ENCODE assay signal across 19 mouse cellular contexts in the genomic region with DNA sequence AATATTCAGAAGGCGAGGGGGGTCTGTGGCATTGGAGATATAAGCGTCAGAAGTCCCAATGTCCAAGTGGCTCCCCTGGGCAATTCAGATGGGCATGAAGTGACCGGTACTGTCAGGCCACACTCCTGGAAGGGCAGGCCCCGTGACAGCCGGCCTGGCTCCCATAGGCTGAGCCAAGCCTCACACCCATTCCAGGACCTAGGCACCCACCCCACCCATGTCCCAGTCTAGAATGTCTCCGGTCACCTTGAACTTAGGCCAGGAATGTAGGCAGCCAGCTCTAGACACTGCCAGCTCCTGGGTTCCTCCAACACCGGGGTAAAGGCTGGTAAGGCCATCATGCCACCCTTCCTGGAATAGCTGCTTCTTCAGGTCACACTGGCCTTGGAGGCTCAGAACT. TPM values are rescaled to one million over a fixed set of nuclear protein-coding genes. Genes with fewer than 3 reads are reported as not detected.
DNase-seq lines count a peak whose midpoint lies in the region; ATAC-seq and TF ChIP-seq lines count a peak whose summit lies in the region.
"Had no signal": no experiment of that assay in that cellular context is flagged by ENCODE, and none has a peak within 500 bp of the region (broad histone marks: within the 10 kb centered on the region; RNA-seq: fewer than 3 reads in every experiment).

No protein-coding gene starts in this region.

- H3K27me3 ChIP-seq in E14TG2a.4 (ENCODE audit: insufficient read depth, low read length), result peaks cover 9% of the 10 kb centered on the region; the same call in 1 of the 2 replicates
- no peaks in the 10 kb centered on the region for H3K27me3 ChIP-seq in forebrain, embryonic 14.5 days (replicated peaks; ENCODE audit: control insufficient read depth, insufficient read depth, low read length)
- H3K27me3 ChIP-seq: hindbrain, embryonic 15.5 days; limb, embryonic 15.5 days; midbrain, embryonic 12.5 days; neural tube, embryonic 13.5 days had no signal

- DNase-seq in adrenal gland, adult (ENCODE audit: inconsistent age in 2 of 2, low spot score in 1 of 2), result peak; percentile 14 to 66
- no peak for DNase-seq in adrenal gland, postnatal 4 days (ENCODE audit: low spot score in 2 of 2)
- peak; percentile 29 to 46 for DNase-seq in cerebellum, adult 18-20 months
- peak; percentile 74 for DNase-seq in gastrocnemius, postnatal 14 days
- no peak for DNase-seq in forebrain, embryonic 14.5 days (ENCODE audit: low spot score)
- DNase-seq in frontal cortex, postnatal 10 days (ENCODE audit: low spot score in 2 of 2), result no peak
- DNase-seq: retina, postnatal 1 day; thymus, postnatal 14 days had no signal

- WGBS in forebrain, embryonic 14.5 days, result 94% methylated on average over 7 of the region's 7 CpGs

- no peaks in the 10 kb centered on the region for H3K9me3 ChIP-seq in E14TG2a.4 (ENCODE audit: low read length)
- no peaks in the 10 kb centered on the region for H3K9me3 ChIP-seq in forebrain, embryonic 14.5 days (replicated peaks; ENCODE audit: control insufficient read depth, low read length)
- H3K9me3 ChIP-seq: hindbrain, embryonic 15.5 days; limb, embryonic 15.5 days; midbrain, embryonic 12.5 days; neural tube, embryonic 13.5 days had no signal

- intact Hi-C loops in gastrocnemius, postnatal 14 days (cut with DNase I; ENCODE audit: low total_unique reads), result no loop called here

- H3K9ac ChIP-seq in forebrain, embryonic 14.5 days (ENCODE audit: low read length), result no peak overlapping the region
- H3K9ac ChIP-seq: hindbrain, embryonic 15.5 days; limb, embryonic 15.5 days; midbrain, embryonic 12.5 days; neural tube, embryonic 13.5 days had no signal

- no peak overlapping the region for H3K27ac ChIP-seq in forebrain, embryonic 14.5 days (ENCODE audit: low read depth, low read length)
- H3K27ac ChIP-seq: hindbrain, embryonic 15.5 days; kidney, postnatal 0 days; limb, embryonic 15.5 days; midbrain, embryonic 12.5 days; neural tube, embryonic 13.5 days had no signal

- TF ChIP-seq CTCF in E14TG2a.4 (conservative IDR thresholded peaks at IDR 0.05; ENCODE audit: low read length), result no peak

- H3K4me2 ChIP-seq in forebrain, embryonic 14.5 days (ENCODE audit: low read length), result no peak overlapping the region
- H3K4me2 ChIP-seq: hindbrain, embryonic 15.5 days; limb, embryonic 15.5 days; midbrain, embryonic 12.5 days; neural tube, embryonic 13.5 days had no signal

- H3K4me1 ChIP-seq in E14TG2a.4 (replicated peaks; ENCODE audit: low read depth, low read length), result peaks cover 34% of the 10 kb centered on the region
- no peaks in the 10 kb centered on the region for H3K4me1 ChIP-seq in forebrain, embryonic 14.5 days (ENCODE audit: control insufficient read depth, insufficient read depth, low read length)

- peak overlapping the region; percentile 64; the same call in 1 of the 2 replicates for H3K4me3 ChIP-seq in E14TG2a.4 (replicated peaks; ENCODE audit: low read length)
- H3K4me3 ChIP-seq in forebrain, embryonic 14.5 days (ENCODE audit: low read depth, low read length), result no peak overlapping the region
- H3K4me3 ChIP-seq: hindbrain, embryonic 15.5 days; limb, embryonic 15.5 days; midbrain, embryonic 12.5 days; neural tube, embryonic 13.5 days had no signal

- no peak for ATAC-seq in forebrain, embryonic 14.5 days
- no peak for ATAC-seq in inflammation-experienced regulatory T-cells, adult 6 months

- no peaks in the 10 kb centered on the region for H3K36me3 ChIP-seq in E14TG2a.4 (ENCODE audit: insufficient read depth, low read length)
- H3K36me3 ChIP-seq in forebrain, embryonic 14.5 days (ENCODE audit: control insufficient read depth, insufficient read depth, low read length), result no peaks in the 10 kb centered on the region
- H3K36me3 ChIP-seq: hindbrain, embryonic 15.5 days; limb, embryonic 15.5 days; midbrain, embryonic 12.5 days; neural tube, embryonic 13.5 days had no signal

RNA-seq across cellular contexts. Expression of a gene that starts 9.0 kb away (rescaled TPM):
- total RNA-seq in adrenal gland, postnatal 4 days (2021), result not detected
- total RNA-seq in gastrocnemius, postnatal 14 days (2021), result not detected
- polyA plus RNA-seq in forebrain, embryonic 14.5 days (2014; fragmentation: Nextera tagmentation; extraction: Ambion mirVana), result not detected in 2 replicates
- polyA plus RNA-seq in inflammation-experienced regulatory T-cells, adult 6 months (2017; shearing (Covaris generic)), result not detected
- total RNA-seq: common myeloid progenitor, adult 5-6 weeks; left cerebral cortex, adult 18-20 months had no signal
- polyA plus RNA-seq: frontal cortex, adult 2 months; hindbrain, embryonic 15.5 days; kidney, postnatal 0 days; limb, embryonic 15.5 days; lung, embryonic 16.5 days; midbrain, embryonic 12.5 days; neural tube, embryonic 13.5 days had no signal

RNA-seq across cellular contexts. Expression of a gene that starts 26.4 kb away (rescaled TPM):
- 1 to 10 TPM; 6.0 to 10.0 TPM for total RNA-seq in adrenal gland, postnatal 4 days (2021)
- under 1 TPM in 1 of 2 experiments, not detected in 1; 0.09 TPM for total RNA-seq in gastrocnemius, postnatal 14 days (2021)
- polyA plus RNA-seq in forebrain, embryonic 14.5 days (2014; fragmentation: Nextera tagmentation; extraction: Ambion mirVana), result 40.4 and 51.4 TPM in 2 replicates
- polyA plus RNA-seq in inflammation-experienced regulatory T-cells, adult 6 months (2017; shearing (Covaris generic)), result under 1 TPM in 1 of 3 experiments, not detected in 2; 0.29 TPM
- total RNA-seq: common myeloid progenitor, adult 5-6 weeks had no signal

RNA-seq across cellular contexts. Expression of a gene that starts 35.7 kb away (rescaled TPM):
- 1 to 10 TPM; 4.0 to 5.5 TPM for total RNA-seq in adrenal gland, postnatal 4 days (2021)
- 10 to 100 TPM in 1 of 2 experiments, 1 to 10 TPM in 1; 3.1 to 10.6 TPM for total RNA-seq in gastrocnemius, postnatal 14 days (2021)
- polyA plus RNA-seq in forebrain, embryonic 14.5 days (2014; fragmentation: Nextera tagmentation; extraction: Ambion mirVana), result 1.7 and 1.9 TPM in 2 replicates
- under 1 TPM in 1 of 3 experiments, not detected in 2; 0.61 TPM for polyA plus RNA-seq in inflammation-experienced regulatory T-cells, adult 6 months (2017; shearing (Covaris generic))
- total RNA-seq: common myeloid progenitor, adult 5-6 weeks had no signal
- polyA plus RNA-seq: lung, embryonic 16.5 days had no signal

Comparison
In these comparisons a context has a peak if more than half of its experiments do, and no peak if none do; other contexts are left out.
1. DNase-seq: peak in adrenal gland, adult (2 of 2), cerebellum, adult 18-20 months (2 of 2) and gastrocnemius, postnatal 14 days (single experiment); none in adrenal gland, postnatal 4 days (0 of 2), forebrain, embryonic 14.5 days (single experiment) and frontal cortex, postnatal 10 days (0 of 2).
2. RNA of a gene that starts 26.4 kb away (total RNA-seq): 6.0 to 10.0 TPM in adrenal gland, postnatal 4 days; 0.09 TPM in gastrocnemius, postnatal 14 days; every median in the first group is over 4 times any median in the second.